Mouse (Mus musculus) midbrain, embryonic 16.5 days (tissue): ENCODE results near the gene Fam243. TPM values are rescaled to one million over a fixed set of nuclear protein-coding genes. Genes with fewer than 3 reads are reported as not detected.

Experiments used
- ATAC-seq: fragments of 200-750 bp; cut with Nextera tagmentation; 2 replicates; pipeline ENCODE4 v1.8.0; 2017; ENCODE audit warnings: moderate TSS enrichment
- H3K27ac ChIP-seq: fragments of 300-500 bp; sonication (generic); 2 replicates; pipeline ENCODE4 v1.5.1; 2014; ENCODE audit warnings: mild to moderate bottlenecking, low read length, mixed read lengths
- H3K27me3 ChIP-seq: fragments of 300-500 bp; sonication (generic); 2 replicates; pipeline ENCODE4 v1.6.1; 2014; ENCODE audit warnings: low read depth, low read length, mixed read lengths; ENCODE audit not compliant: control insufficient read depth, insufficient read depth
- H3K36me3 ChIP-seq: fragments of 300-500 bp; sonication (generic); 2 replicates; pipeline ENCODE4 v1.6.1; 2014; ENCODE audit warnings: mild to moderate bottlenecking, low read length, moderate library complexity, mixed read lengths; ENCODE audit not compliant: control insufficient read depth, insufficient read depth
- H3K4me1 ChIP-seq: fragments of 300-500 bp; sonication (generic); 2 replicates; pipeline ENCODE4 v1.6.1; 2014; ENCODE audit warnings: mild to moderate bottlenecking, low read length, mixed read lengths; ENCODE audit not compliant: control insufficient read depth, insufficient read depth
- H3K4me2 ChIP-seq: fragments of 300-500 bp; sonication (generic); 2 replicates; pipeline ENCODE4 v1.6.1; 2014; ENCODE audit warnings: mild to moderate bottlenecking, low read length, mixed read lengths
- H3K4me3 ChIP-seq: fragments of 300-500 bp; sonication (generic); 2 replicates; pipeline ENCODE4 v1.5.1; 2014; ENCODE audit warnings: low read depth, mild to moderate bottlenecking, low read length, moderate library complexity, mixed read lengths
- H3K9ac ChIP-seq: fragments of 300-500 bp; sonication (generic); 2 replicates; pipeline ENCODE4 v1.6.1; 2014; ENCODE audit warnings: low read depth, low read length, mixed read lengths
- H3K9me3 ChIP-seq: fragments of 300-500 bp; sonication (generic); replicated peaks from 2 replicates; pipeline ENCODE4 v1.6.1; 2014; ENCODE audit warnings: mild to moderate bottlenecking, low read length, mixed read lengths; ENCODE audit not compliant: control insufficient read depth, poor library complexity, severe bottlenecking
- WGBS: fragments of 180-500 bp; shearing (Covaris S2); extraction: QIAGEN DNeasy Blood & Tissue Kit; methylation state at CpG from one replicate; pipeline ENCODE4 v1.1.7; 2014; 5-methylcytosine and 5-hydroxymethylcytosine counted together
- polyA plus RNA-seq: library from polyadenylated mRNA; unstranded; fragments of >200 nt; fragmentation: Nextera tagmentation; extraction: Ambion mirVana; gene quantifications from 2 replicates; pipeline ENCODE4 v1.2.1, GENCODE M21; 2015

The Fam243 gene
- polyA plus RNA-seq, 1 experiment from 2014 or later, result not detected

DNA sequence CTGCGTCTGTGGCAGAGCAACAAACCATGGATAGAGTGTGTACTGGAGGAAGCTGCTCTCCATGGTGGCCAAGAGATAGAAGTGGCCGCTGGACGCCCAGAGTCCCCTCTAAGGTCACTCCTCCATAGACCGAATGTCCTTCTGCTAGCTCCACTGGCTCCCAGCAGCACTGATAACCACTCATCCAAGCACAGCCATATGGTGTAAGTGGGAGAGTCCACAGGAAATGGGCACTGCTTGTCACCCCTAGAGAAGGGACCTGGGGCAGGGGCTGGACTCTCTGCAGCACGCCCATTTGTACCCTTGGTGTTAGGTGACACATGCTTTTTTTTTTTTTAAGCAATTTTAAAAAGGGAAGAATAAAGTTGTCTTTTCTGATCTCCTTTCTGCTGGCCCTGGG, 9.7 kb upstream of the Fam243 start:
- ATAC-seq, result no peak
- Histone ChIP-seq H3K9me3 (no peaks in the 10 kb centered on the region), H3K27ac (no peak overlapping the region), H3K4me1 (no peaks in the 10 kb centered on the region), H3K4me3 (no peak overlapping the region), H3K4me2 (no peak overlapping the region), H3K9ac (no peak overlapping the region), H3K36me3 (no peaks in the 10 kb centered on the region), H3K27me3 (no peaks in the 10 kb centered on the region)
- WGBS, result 78% methylated on average over 5 of the region's 5 CpGs

DNA sequence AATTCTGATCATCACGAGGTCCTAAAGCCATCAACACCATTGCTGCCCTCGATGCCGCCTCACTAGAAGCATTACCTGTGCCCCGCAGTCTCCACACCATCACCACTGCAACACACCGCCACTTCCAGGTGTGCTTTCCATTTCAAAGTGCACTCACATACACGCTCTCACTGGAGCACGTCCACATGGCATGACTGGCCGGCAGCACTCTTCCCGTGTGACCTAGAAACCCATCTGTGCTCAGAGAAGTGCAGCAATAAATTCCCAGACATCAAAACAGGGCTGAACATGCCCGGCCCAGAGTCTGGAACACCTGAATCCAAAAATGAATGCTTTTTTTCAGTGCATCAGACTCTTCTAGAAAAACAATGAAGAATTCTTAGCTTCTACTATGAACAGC, 6.7 kb upstream of the Fam243 start:
- Histone ChIP-seq H3K4me2 (no peak overlapping the region), H3K27me3 (no peaks in the 10 kb centered on the region), H3K9me3 (no peaks in the 10 kb centered on the region), H3K9ac (no peak overlapping the region), H3K4me1 (peaks cover 3% of the 10 kb centered on the region), H3K36me3 (no peaks in the 10 kb centered on the region), H3K4me3 (no peak overlapping the region), H3K27ac (no peak overlapping the region)
- 95% methylated on average over 10 of the region's 10 CpGs for WGBS
- ATAC-seq, result no peak

DNA sequence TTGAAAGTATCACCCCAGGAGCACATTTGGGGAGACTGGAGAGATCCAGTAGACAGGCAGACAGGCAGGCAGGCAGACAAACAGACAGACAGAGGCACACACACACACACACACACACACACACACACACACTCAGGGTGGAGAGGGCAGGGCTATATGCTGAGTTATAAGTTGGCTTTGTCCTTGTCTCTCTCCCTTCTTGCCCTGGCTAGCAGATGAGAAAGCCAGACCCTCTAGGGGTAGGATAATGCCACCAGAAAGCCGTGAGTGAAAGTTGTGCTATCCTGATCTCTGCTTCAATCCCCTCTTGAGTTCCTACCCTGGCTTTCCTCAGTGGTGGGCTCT, 3.8 kb upstream of the Fam243 start:
- 17% methylated on average over 1 of the region's 1 CpGs for WGBS
- Histone ChIP-seq H3K27ac (no peak overlapping the region), H3K4me3 (no peak overlapping the region), H3K9me3 (no peaks in the 10 kb centered on the region), H3K36me3 (no peaks in the 10 kb centered on the region), H3K27me3 (no peaks in the 10 kb centered on the region), H3K4me1 (peaks cover 3% of the 10 kb centered on the region), H3K4me2 (no peak overlapping the region), H3K9ac (no peak overlapping the region)
- ATAC-seq, result no peak

DNA sequence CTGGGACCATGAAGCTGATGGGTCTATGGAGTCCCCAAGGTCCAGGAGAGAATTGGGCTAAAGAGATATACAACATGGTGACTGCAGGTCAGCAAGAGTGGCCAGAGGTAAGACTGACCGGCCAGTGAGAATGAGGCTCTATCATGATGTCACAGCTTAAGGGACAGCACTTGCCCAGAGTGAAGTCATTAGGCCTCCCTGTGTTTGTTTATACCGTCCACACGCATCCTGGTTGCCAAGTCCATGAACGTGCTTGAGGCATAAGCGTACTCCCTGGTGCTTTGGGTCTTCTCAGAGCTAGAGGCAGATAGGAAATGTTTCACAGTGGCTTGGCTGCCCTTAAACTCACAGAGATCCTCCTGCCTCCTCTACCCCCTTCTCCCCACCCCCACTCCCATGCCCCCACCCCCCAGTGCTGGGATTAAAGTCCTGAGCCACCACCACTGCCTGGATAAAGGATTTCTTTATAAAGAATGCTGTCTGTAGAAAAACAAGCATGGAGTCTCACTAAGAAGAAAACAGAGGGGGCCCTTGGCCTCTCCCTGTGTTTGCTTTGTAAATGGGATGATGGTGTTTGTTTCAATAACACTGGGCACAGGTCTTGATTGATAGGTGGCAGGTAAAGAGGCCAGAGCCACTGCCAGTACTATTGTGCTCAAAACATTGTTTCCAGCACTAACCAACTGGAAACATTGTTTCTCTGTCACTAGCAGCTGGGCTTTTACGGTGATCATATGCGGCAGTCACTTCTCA, 3.2 kb upstream of the Fam243 start:
- Histone ChIP-seq H3K9ac (no peak overlapping the region), H3K4me2 (no peak overlapping the region), H3K27me3 (no peaks in the 10 kb centered on the region), H3K36me3 (no peaks in the 10 kb centered on the region), H3K4me3 (no peak overlapping the region), H3K9me3 (no peaks in the 10 kb centered on the region), H3K27ac (no peak overlapping the region), H3K4me1 (peaks cover 3% of the 10 kb centered on the region)
- WGBS, result 21% methylated on average over 7 of the region's 7 CpGs
- ATAC-seq, result no peak

DNA sequence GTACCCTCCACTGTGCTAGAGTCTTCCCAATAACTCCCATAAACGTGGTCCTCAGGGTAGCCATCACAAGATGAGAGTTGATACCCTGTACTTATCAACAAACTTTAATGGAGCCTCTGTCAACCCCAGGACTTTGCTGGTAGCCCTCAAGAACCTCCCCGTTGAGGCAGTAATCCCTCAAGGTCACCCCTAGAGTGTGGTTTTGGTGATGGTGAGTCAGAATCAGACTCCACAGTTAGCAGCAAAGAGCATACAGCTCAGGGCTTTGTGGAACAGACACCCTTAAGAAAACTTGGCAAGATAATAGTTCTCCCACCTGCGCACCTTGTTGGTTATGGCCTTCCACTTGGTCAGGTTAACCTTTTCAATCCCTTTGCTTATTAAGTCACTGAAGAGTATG, 880 bp downstream of the Fam243 start:
- H3K36me3 ChIP-seq, result no peaks in the 10 kb centered on the region
- H3K4me1 ChIP-seq, result peaks cover 3% of the 10 kb centered on the region
- H3K27ac ChIP-seq, result no peak overlapping the region
- no peak overlapping the region for H3K4me3 ChIP-seq
- H3K27me3 ChIP-seq, result no peaks in the 10 kb centered on the region
- H3K9ac ChIP-seq, result no peak overlapping the region
- no peak for ATAC-seq
- H3K9me3 ChIP-seq, result no peaks in the 10 kb centered on the region
- H3K4me2 ChIP-seq, result no peak overlapping the region
- 84% methylated on average over 3 of the region's 3 CpGs for WGBS

DNA sequence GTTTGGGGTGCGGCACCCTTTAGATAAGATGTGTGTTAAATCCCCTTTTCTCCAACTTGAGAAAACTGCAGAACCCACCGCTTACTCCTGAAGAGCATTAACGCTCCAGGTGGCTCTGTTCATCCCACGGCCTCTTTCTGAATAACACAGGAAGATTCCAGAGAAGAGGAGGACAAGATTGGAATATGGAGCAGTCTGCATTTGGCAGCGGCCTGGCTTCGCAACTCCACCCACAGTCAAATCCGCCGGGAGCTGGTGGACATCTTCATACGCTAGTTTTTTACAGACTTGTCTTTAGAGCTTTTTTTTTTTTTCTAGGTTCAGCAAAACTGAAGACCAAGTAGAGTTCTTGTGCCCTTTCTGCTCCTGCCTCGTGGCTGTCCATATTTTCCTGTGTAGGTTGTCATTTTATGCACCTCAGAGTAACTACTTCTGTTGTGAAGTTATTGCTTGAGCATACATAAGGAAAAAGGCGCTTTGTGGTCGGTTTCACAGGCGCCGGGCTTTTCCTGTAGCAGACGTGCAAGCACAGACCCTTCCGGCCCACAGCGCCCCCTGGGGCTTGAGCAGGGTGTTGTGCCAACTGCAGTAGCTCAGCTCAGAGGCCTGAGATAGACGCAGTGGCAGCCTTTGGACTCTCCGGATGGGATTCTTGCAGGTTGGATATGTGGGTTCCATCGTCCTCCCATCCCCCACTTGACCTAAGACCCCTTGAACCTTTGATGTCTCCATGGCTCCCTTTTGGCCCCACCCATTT, 1.7 kb downstream of the Fam243 start:
- H3K4me2 ChIP-seq, result no peak overlapping the region

DNA sequence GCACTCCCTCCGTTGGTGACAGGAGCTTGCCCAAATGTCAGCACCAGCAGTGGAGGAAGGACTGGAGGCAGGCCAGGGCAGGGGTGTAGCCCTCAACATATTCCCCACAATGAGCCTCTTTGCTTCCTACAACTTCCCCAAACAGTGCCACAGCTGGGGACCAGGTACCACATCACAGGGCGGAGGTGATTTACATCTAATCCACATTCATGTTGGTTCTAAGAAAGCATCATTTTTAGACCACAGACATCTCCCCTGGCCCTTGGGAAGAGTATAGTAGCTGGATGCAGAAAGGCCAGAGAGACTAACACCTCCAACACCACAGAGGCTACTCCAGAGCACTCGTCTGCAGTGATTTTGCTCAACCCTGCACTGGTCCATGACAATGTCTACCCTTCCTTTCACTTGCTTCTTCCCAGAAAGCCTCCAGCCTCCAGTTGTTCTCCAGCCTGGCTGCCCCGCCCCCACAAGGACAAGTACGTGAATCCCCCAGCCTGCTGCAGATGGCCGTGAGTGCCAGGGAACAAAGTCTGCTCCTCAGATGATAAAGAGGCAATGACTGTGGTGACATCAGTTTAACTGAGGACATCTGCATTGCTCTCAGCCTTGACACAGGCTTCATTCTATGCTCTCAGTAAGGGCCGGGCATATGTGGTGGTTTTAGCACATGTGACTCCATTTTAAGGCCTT, 5.0 kb downstream of the Fam243 start:
- Histone ChIP-seq H3K4me1 (no peaks in the 10 kb centered on the region), H3K27ac (no peak overlapping the region), H3K4me3 (no peak overlapping the region), H3K27me3 (no peaks in the 10 kb centered on the region), H3K4me2 (no peak overlapping the region), H3K9ac (no peak overlapping the region), H3K36me3 (peaks cover 12% of the 10 kb centered on the region; the same call in 1 of the 2 replicates), H3K9me3 (no peaks in the 10 kb centered on the region)
- 72% methylated on average over 7 of the region's 7 CpGs for WGBS
- no peak for ATAC-seq

More for the DNA sequence above, 1.7 kb downstream of the Fam243 start:
- ATAC-seq, result no peak
- peaks cover 3% of the 10 kb centered on the region for H3K4me1 ChIP-seq
- no peaks in the 10 kb centered on the region for H3K9me3 ChIP-seq
- H3K9ac ChIP-seq, result no peak overlapping the region
- no peak overlapping the region for H3K4me3 ChIP-seq
- H3K27me3 ChIP-seq, result no peaks in the 10 kb centered on the region
- H3K36me3 ChIP-seq, result no peaks in the 10 kb centered on the region
- H3K27ac ChIP-seq, result no peak overlapping the region
- 66% methylated on average over 20 of the region's 20 CpGs for WGBS

DNA sequence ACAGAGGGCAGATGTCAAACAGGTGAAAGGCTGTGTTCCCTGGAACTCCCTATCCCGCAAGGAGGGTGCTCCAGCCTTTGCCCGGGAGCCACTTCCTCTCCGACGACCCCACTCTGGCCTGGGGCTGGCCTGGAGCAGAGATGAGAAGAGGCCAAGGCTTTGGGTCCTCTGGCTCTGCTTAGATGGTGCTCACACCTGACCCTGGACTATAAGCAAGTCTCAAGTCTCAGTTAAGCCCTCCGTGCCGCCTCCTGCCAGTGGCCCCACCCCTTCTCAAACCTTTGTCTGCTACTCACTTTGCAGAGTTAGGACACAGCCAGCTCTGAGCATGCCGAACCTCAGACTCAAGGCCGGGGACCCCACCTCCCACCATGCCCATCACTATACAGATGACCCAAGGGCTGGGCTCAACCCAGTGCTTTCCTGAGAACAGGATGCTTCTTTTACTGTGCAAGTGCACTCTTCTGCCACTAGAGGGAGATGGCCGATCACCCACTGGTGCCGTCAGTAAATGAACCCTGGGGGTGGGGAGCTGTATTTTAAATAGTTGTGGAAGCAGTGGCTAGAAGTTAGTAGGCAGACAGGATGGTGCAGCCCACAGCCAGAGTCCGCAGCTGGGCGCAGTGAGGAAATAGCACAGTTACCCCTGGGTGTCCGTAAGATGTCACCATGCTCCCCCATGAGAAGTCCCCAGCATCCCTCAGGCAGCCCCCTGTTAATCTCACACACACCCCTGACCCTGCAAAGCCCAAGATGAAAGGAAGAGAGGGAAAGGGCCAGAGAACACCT, 7.1 kb downstream of the Fam243 start:
- Histone ChIP-seq H3K27me3 (no peaks in the 10 kb centered on the region), H3K27ac (no peak overlapping the region), H3K9me3 (no peaks in the 10 kb centered on the region), H3K4me1 (0 out of 2 replicates have a peak, but pooled peaks cover under 1% of the 10 kb centered on the region), H3K4me2 (no peak overlapping the region), H3K36me3 (peaks cover 16% of the 10 kb centered on the region; the same call in 1 of the 2 replicates), H3K4me3 (no peak overlapping the region), H3K9ac (no peak overlapping the region)
- ATAC-seq, result peak; percentile 72
- WGBS, result 50% methylated on average over 13 of the region's 13 CpGs
